Mouse (Mus musculus) testis, postnatal 10 days (tissue): ENCODE results near the gene Asb15.

Source experiments
- DNase-seq: peaks from one replicate; pipeline ENCODE4 v3.0.0; 2021; ENCODE audit warnings: low spot score

Asb15 gene

DNA sequence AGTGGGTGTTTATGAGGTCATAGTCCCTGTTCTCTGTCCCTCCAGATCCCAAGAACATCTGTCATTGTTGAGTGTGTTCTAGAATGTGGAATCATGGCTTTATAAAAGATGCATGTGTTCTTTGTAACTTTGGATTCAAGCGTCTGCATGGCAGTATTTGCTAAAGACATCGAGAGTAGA is at the start of gene Asb15:
Gene Asb15 (plus strand): TSS at position 81 of the 180 bp plus-strand sequence.
- DNase-seq = no peak

GRCm38 (mm10) chr6:24486530-24486929 is 41.4 kb upstream of the Asb15 start:
- DNase-seq = no peak

GRCm38 (mm10) chr6:24490341-24490740 is 37.6 kb upstream of the Asb15 start:
- DNase-seq = no peak

DNA sequence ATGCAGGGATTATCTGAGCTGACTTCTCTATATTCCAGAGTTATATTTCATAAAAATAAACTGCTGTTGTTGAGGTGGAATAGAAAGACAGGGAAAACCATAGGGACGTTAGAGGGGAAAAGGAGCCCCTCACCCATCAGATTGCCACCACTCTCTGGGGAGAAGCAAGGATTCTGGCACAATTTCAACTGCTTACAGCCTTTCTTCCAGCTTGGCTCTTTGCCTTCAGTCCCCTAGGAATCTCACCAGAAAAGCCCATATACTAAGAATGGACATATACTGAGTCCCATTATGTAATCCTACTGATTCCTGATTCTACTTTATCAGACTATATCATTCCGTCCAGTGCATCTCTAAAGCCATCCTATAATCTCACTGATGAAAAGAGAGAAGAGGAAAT is 23.8 kb upstream of the Asb15 start:
- no peak for DNase-seq

DNA sequence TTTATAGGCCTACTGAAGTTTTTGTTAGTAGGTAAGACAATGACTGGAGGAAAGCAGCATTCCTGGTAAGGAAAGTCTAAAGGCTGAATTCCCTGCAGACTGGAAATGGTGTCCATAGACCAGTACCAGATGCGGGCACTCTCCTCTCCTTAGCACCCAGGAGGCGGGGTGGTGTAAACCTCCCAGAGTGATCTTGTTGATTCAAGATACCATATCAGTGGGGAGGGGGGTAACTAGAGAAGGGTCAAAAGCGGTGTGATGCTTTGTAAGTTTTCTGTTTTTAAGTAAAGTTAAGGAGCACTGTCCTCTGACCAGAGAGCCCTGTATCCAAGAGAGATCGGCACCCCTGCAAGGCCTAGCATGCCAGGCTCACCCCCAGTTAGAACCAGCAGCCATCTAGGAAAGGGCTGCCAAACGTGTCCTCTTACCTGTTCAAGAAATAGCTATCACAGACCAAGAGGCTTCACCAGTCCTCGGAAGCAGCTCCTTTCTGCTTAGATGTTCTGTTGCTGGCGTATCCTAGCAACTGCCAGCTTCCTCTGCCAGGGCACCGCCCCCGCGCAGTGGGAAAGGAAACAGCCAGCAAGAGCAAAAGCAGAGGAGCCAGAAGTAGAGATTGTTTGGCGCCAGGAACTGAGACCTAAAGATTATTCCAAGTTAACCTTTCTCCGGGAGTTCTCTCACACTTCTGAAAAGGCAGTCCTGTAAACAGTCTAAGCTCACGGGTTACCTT is 13.2 kb upstream of the Asb15 start, which contains the start of gene Iqub:
Gene Iqub (minus strand): TSS at position 516 of the 733 bp plus-strand sequence.
- peak; percentile 78 for DNase-seq

- no peak for DNase-seq
These were observed 11.7 kb upstream of the Asb15 start for GRCm38 (mm10) chr6:24516197-24516596.

GRCm38 (mm10) chr6:24525705-24526104 is 2.2 kb upstream of the Asb15 start:
- no peak for DNase-seq

GRCm38 (mm10) chr6:24527155-24528063 is 535 bp upstream of the Asb15 start, which contains the start of gene Ndufa5:
Gene Ndufa5, minus strand, starts transcription at chr6:24528013.
- DNase-seq = peak; percentile 91

DNA sequence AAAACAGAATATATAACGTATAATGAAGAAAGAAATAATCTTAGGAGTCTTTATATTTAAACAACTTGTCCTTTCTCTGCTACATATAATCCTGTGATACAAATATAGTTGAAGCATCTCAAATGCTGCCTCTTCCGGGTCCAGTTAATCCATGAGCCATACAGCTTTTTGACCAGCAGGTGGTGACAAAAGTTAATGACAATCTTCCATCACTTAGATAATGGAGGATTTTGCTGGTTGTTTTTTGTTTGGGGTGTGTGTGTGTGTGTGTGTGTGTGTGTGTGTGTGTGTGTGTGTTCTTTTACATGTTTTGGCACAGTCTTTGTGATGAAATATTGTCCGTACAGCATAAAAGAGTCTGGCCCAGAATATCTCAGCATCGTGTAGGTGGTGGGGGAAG is 2.2 kb downstream of the Asb15 start:
- peak; percentile 50 for DNase-seq

DNA sequence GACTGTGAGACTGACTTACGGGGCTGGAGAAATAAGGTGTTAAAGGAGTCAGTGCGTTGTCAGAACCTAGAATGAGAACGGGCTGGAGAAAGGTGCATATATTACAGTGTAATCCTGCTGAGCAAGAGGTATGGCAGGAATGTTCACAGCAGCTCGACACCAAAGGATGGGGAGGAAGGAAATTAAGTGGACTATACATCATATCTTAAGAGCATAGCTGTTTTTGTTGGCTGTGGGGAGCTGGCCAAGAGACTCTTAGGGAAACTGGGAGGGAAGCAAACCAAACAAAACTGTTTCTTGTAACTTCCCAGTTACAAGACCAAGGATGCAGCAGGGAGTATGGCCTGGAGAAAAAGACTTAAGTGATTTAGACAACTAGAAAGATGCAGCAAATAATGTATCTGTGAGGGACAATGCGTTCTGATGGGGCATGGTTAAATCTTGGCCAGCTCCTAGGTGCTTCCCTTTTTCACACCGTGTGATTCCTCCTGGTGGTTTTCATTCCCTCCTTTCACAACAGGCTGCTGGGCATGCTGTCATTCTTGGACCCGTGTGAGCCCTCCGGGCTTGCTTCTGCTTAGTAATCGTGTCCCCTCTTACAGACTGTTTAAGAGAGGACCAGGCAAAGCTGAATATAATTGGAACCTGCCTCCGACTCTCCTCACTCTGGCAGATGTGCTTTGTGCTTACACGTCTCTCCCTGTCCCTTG is 2.9 kb downstream of the Asb15 start:
- DNase-seq = no peak

GRCm38 (mm10) chr6:24532804-24533203 is 4.9 kb downstream of the Asb15 start:
- no peak for DNase-seq

GRCm38 (mm10) chr6:24538435-24538834 is 10.5 kb downstream of the Asb15 start:
- no peak for DNase-seq

DNA sequence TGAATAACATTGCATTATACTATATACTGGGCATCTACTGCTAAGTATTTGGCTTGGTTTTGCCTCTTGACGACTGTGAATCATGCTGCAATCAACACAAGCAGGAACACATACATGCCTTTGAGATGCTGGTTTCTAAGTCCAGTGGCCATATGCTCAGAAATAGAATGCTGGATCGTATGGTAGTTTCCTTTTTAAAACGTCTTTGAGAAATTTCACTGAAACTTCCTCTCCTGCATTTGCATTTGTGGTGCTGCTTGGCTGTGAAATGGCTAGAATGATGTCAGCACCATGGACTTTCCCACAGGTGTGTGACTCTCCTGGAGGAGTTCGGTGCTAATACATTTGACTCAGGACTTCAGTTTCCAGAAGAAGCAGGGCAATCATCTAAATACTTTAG is 12.2 kb downstream of the Asb15 start:
- DNase-seq = no peak

DNA sequence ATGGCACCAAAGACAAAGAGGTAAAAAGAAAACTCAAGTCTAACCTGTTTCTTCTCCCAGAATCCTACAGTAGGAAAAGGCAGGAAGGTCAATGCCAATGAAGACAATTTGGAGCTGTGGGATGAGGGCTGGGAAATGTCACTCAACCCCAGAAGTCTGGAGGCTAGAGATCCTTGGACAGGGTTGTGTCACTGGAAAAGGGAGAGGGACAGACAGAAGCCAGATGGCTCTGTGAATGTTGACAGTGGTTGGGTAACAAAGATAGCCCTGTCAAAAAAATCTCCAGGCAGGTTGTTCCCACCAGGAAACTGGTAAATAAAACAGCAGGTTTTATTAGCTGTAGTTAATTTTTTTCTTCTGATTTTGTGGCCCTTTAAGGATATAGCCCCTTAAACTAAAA is 14.4 kb downstream of the Asb15 start:
- DNase-seq = no peak

GRCm38 (mm10) chr6:24543119-24543591 is 15.2 kb downstream of the Asb15 start:
- DNase-seq = no peak

- no peak for DNase-seq
These were observed 18.9 kb downstream of the Asb15 start for GRCm38 (mm10) chr6:24546716-24547420.

- no peak for DNase-seq
These were observed 21.9 kb downstream of the Asb15 start for GRCm38 (mm10) chr6:24549801-24550200.

DNA sequence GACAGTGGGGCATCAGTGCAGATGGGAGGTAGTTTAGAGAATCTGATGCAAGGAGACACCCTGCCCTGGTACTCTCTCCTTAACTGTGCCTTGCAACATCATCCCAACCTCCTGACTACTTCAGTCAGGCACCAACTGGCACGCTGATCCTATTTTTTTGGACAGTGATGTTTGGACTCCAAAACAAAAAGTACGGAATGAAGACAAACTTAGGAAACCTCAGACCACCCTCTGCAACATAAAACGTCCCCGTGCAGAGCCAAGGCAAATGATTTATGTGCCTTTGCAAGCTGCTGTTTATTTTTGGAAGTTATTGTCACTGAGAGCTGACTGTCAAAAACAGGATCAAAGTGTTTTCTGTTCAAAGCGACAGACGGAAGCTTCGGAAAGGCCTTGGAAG is 24.1 kb downstream of the Asb15 start:
- no peak for DNase-seq

DNA sequence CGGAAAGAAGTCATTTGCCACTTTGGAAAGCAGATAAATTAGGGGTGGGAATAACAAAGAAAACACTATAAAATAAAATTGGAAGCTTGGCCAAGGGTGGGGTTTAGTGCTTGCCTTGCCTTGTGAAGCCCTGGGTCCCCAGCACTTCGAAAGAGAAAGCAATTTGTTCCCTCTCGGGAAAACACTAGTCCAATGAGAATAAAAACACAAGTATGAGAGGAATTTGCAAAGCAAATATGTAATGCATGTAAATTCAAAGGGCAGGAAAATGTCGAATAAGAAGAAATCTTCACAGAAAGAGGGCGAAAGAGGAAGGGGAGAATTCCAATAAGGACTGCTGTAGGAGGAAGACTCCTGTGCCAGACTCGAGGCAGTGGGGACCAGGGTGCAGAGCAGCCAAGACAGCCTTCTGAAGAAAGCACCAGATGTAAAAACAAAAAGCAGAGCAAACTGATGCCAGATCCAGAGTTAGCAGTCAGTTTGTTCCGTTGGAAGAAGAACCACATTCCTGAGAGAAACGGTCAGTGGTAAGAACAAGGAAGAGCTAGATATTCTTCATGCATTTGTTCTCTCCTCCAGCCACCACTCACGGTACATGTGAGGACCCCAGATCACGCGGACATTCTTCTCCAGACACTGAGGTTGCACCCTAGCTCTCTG is 26.6 kb downstream of the Asb15 start:
- no peak for DNase-seq

DNA sequence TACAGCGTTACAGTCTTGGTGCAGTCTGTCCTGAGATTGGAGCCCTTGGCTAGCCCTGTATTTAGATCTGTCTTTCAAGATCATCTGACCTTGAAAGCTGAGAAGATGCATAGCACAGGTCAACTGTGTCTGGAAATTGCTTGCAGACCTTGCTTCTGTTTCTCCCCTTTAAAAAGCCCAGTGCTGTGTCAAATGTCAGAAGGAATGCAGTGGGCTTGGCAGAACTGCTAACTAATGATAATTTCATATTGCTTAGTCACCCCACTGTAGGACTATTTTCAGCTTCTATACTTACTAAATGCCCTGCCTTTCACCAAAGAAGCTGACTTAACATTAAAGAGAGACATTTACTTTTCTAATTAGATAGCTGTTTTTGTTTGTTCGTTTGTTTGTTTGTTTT is 27.5 kb downstream of the Asb15 start:
- no peak for DNase-seq

DNA sequence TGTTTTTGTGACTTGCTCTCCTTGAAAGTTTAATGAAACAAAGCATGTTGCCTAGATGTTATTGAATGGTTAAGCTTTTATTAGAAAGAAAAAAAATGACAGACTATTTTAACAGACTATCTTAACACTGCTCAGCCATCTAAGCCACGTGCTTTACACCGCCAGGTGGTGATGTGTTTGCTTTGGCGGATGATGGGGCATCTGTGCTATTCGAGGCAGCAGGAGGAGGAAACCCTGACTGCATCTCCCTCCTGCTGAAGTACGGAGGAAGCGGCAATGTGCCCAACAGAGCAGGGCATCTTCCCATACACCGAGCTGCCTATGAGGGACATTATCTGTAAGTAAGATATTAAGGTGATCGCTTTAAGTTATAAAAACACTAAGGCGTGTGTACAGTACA is 36.1 kb downstream of the Asb15 start:
- no peak for DNase-seq

DNA sequence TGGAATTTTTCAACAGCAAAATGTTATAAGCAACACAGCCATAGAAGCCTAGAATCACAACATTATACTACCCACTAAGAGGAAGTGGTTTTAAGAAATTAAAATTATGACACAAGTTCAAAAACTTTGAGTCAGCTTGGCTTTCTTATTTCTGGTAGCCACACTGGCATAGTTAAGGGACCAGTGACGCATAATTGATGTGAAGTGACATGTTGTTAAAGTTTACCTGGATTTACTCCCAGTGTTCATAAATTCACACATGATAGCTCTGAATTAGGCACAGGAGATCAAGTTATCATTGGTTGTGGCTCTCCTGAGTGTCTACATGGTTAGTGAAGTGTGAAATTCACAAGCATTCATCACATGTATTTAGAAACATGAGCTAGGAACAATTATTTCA is 36.9 kb downstream of the Asb15 start:
- DNase-seq = no peak
